Mouse (Mus musculus) intestine, embryonic 16.5 days (tissue): Measurements from ENCODE around the gene Fndc7. TPM values are rescaled to one million over a fixed set of nuclear protein-coding genes. Genes with fewer than 3 reads are reported as not detected.

Experiments
- ATAC-seq: fragments of 200-750 bp; cut with Nextera tagmentation; 2 replicates; pipeline ENCODE4 v1.8.0; 2017; ENCODE audit warnings: moderate TSS enrichment, moderate library complexity
- H3K27ac ChIP-seq: fragments of 300-500 bp; sonication (generic); 2 replicates; pipeline ENCODE4 v1.5.1; 2014; ENCODE audit warnings: mild to moderate bottlenecking, low read length
- H3K27me3 ChIP-seq: fragments of 300-500 bp; sonication (generic); replicated peaks from 2 replicates; pipeline ENCODE4 v1.6.1; 2014; ENCODE audit warnings: low read length, control low read depth, mixed read lengths; ENCODE audit not compliant: control insufficient read depth, insufficient read depth
- H3K36me3 ChIP-seq: fragments of 300-500 bp; sonication (generic); 2 replicates; pipeline ENCODE4 v1.6.1; 2014; ENCODE audit warnings: low read length, control low read depth; ENCODE audit not compliant: control insufficient read depth, insufficient read depth
- H3K4me1 ChIP-seq: fragments of 300-500 bp; sonication (generic); 2 replicates; pipeline ENCODE4 v1.6.1; 2014; ENCODE audit warnings: low read length, control low read depth, mixed read lengths; ENCODE audit not compliant: control insufficient read depth, insufficient read depth
- H3K4me2 ChIP-seq: fragments of 300-500 bp; sonication (generic); 2 replicates; pipeline ENCODE4 v1.6.1; 2014; ENCODE audit warnings: low read depth, low read length, control low read depth
- H3K4me3 ChIP-seq: fragments of 300-500 bp; sonication (generic); 2 replicates; pipeline ENCODE4 v1.5.1; 2014; ENCODE audit warnings: mild to moderate bottlenecking, low read length
- H3K9ac ChIP-seq: fragments of 300-500 bp; sonication (generic); 2 replicates; pipeline ENCODE4 v1.6.1; 2014; ENCODE audit warnings: low read depth, low read length
- H3K9me3 ChIP-seq: fragments of 300-500 bp; sonication (generic); 2 replicates; pipeline ENCODE4 v1.6.1; 2016; ENCODE audit warnings: low read length, control low read depth; ENCODE audit not compliant: control insufficient read depth
- WGBS: fragments of 180-500 bp; shearing (Covaris S2); extraction: QIAGEN DNeasy Blood & Tissue Kit; methylation state at CpG from one replicate; pipeline ENCODE4 v1.1.7; 2014; 5-methylcytosine and 5-hydroxymethylcytosine counted together
- polyA plus RNA-seq: library from polyadenylated mRNA; unstranded; fragments of >200 nt; fragmentation: Nextera tagmentation; extraction: Ambion mirVana; gene quantifications from 2 replicates; pipeline ENCODE4 v1.2.1, GENCODE M21; 2015

Gene Fndc7
- polyA plus RNA-seq, 1 experiment from 2014 or later = 0.11 TPM

DNA sequence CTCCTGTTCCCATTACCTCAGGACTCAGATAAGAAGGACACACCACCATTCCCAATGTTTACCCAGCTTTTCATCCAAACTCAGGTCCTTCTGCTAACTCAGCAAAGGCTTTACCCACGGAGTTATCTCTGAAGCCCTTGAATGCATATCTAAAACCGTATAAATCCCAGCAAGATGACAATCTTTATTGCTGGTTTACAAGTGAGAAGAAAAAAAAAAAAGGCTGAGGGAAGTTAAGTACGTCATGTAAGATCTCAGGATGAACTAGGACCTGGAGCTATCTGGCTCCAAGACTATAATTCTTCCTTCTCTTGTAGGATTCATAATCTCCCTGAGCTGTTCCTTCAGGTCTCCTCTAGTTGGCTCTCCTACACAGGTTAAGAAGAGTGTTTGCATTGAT is 38.3 kb downstream of the Fndc7 start:
- Histone ChIP-seq H3K4me1 (peaks cover 29% of the 10 kb centered on the region), H3K27me3 (no peaks in the 10 kb centered on the region), H3K4me2 (no peak overlapping the region), H3K9me3 (no peaks in the 10 kb centered on the region), H3K36me3 (no peaks in the 10 kb centered on the region), H3K9ac (no peak overlapping the region), H3K27ac (no peak overlapping the region), H3K4me3 (no peak overlapping the region)
- peak; percentile 70 for ATAC-seq
- 44% methylated on average over 3 of the region's 3 CpGs for WGBS

DNA sequence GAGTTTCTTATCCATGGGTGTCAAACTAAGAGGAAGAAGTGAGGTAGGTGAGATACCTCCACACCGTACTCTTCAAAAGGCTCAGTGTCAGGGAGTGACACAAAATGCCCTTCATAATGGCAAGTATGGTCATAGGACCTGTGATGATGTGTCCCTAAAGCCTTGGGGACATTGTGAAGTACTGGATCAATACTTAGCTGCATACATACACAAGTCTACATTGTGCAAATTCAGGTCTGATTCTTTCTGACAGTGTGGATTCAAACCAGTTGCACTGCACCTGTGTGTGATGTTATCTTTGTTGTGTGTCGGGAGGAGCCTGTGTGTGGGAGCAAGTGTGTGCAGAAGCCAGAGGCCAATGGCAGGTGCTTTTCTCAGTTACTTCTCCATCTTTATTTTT is 38.7 kb downstream of the Fndc7 start:
- Histone ChIP-seq H3K9me3 (no peaks in the 10 kb centered on the region), H3K4me3 (no peak overlapping the region), H3K27ac (peak overlapping the region; percentile 4; the same call in 1 of the 2 replicates), H3K36me3 (no peaks in the 10 kb centered on the region), H3K9ac (no peak overlapping the region), H3K27me3 (no peaks in the 10 kb centered on the region), H3K4me1 (peaks cover 27% of the 10 kb centered on the region), H3K4me2 (no peak overlapping the region)
- peak; percentile 41 for ATAC-seq
- 76% methylated on average over 2 of the region's 2 CpGs for WGBS

DNA sequence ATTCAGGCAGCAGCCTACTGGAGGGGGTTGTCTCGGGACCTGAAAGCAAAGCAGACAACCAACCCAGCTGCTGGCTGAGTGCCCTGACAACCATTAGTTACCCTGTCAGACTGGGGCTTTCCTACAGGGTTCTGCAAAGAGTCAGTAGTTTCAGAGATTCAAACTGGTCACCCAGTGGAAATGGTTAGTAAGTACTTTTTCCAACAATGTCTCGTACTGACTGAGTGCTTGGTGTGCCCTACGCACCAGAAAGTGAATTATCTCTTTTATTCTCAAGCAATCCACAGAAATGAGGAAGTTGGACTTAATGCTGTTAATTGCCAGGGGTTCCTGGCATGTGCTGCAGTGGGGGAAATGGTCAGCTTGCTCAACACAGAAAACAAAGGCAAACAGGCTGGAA is 39.3 kb downstream of the Fndc7 start:
- Histone ChIP-seq H3K9me3 (no peaks in the 10 kb centered on the region), H3K9ac (no peak overlapping the region), H3K27me3 (no peaks in the 10 kb centered on the region), H3K27ac (peak overlapping the region; percentile 14; the same call in 1 of the 2 replicates), H3K4me3 (no peak overlapping the region), H3K36me3 (no peaks in the 10 kb centered on the region), H3K4me1 (peaks cover 22% of the 10 kb centered on the region), H3K4me2 (no peak overlapping the region)
- 0 out of 2 replicates have a peak, but pooled peaks have one; percentile 12 for ATAC-seq
- 25% methylated on average over 3 of the region's 3 CpGs for WGBS

DNA sequence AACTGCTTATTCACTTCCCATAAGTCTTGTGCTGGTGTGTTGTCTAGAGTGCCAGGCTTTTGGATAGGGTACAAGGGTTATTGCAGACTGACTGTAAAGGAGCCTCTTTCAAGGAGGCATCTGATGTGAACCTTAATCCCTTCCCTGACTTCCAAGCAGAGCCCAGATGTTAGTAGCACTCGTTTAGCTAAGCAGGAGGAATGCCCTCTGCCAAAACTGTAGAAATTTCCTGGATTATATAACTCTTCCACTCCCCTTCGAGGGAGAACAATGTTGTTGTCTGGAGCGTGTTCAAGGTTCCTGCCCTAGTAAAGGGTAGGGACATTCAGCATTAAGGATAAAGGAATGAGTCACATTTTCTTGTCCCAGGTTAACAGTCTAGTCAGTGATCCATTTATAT is 43.2 kb downstream of the Fndc7 start:
- ATAC-seq = no peak
- no peaks in the 10 kb centered on the region for H3K9me3 ChIP-seq
- peaks cover 14% of the 10 kb centered on the region for H3K4me1 ChIP-seq
- H3K27ac ChIP-seq = no peak overlapping the region
- no peak overlapping the region for H3K4me2 ChIP-seq
- H3K9ac ChIP-seq = no peak overlapping the region
- no peak overlapping the region for H3K4me3 ChIP-seq
- H3K36me3 ChIP-seq = no peaks in the 10 kb centered on the region
- H3K27me3 ChIP-seq = no peaks in the 10 kb centered on the region
- WGBS = 57% methylated on average over 3 of the region's 3 CpGs

DNA sequence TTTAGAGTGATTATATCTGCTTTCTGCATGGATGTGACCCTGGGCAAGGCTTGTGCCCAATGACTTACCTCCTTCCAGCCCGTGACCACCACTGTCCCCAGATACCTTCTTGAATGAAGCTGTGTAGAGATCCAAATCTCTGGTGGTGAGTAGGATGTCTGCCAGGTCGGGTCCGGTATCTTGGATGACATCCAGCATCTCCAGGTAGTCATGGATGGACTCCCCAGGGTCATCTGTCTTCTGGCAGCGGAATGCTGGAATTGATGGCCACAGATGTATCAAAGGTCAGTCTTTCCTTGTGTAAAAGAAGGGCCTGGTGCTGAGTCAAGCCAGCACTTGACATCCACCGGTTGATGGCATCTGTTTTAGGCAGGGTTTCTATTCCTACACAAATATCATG is 45.3 kb downstream of the Fndc7 start:
- ATAC-seq = no peak
- Histone ChIP-seq H3K4me1 (no peaks in the 10 kb centered on the region), H3K4me3 (no peak overlapping the region), H3K27me3 (no peaks in the 10 kb centered on the region), H3K36me3 (no peaks in the 10 kb centered on the region), H3K27ac (no peak overlapping the region), H3K4me2 (no peak overlapping the region), H3K9ac (no peak overlapping the region), H3K9me3 (no peaks in the 10 kb centered on the region)
- 74% methylated on average over 5 of the region's 5 CpGs for WGBS

DNA sequence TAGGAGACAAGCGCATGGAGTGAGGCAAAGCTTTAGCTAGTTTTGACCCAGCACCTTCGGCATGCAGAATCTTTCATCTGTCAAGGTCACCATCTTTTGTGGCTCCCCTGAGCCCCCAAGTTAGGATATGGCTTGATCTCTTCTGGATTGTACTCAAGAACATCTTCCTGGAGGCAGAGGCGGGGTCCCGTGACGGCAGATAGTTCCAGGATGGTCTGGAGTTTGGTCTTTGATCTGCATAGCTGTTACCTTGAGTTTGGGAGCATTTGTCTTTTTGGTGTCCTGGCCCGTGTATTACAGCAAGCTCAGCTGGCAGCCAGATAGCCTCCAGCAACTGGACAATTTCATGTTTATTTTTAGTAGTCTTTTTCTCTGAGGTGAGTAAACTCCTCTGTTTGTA is 45.8 kb downstream of the Fndc7 start:
- no peak overlapping the region for H3K4me2 ChIP-seq
- H3K9ac ChIP-seq = no peak overlapping the region
- no peaks in the 10 kb centered on the region for H3K27me3 ChIP-seq
- H3K4me3 ChIP-seq = no peak overlapping the region
- H3K9me3 ChIP-seq = no peaks in the 10 kb centered on the region
- no peaks in the 10 kb centered on the region for H3K36me3 ChIP-seq
- no peak for ATAC-seq
- no peak overlapping the region for H3K27ac ChIP-seq
- 80% methylated on average over 6 of the region's 6 CpGs for WGBS
- no peaks in the 10 kb centered on the region; the same call in 1 of the 2 replicates for H3K4me1 ChIP-seq

DNA sequence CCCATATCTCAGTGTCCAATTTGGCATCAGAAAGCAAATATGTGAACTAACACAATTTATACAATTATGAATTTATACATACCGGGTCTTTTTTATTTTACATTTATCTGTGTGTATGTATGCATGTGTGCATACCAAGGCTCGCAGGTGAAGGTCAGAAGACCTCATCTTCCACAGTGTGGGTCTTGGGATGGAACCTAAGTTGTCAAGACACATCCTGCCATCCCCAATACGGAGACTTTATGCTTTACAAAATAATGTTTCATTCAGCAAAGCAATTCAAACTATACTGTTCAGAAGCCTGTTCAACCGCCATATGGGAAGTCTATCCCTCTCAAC is 49.1 kb downstream of the Fndc7 start:
- Histone ChIP-seq H3K4me2 (no peak overlapping the region), H3K27me3 (no peaks in the 10 kb centered on the region), H3K9me3 (no peaks in the 10 kb centered on the region), H3K4me3 (no peak overlapping the region), H3K4me1 (peaks cover 6% of the 10 kb centered on the region), H3K27ac (no peak overlapping the region), H3K36me3 (no peaks in the 10 kb centered on the region), H3K9ac (no peak overlapping the region)
- ATAC-seq = peak; percentile 26; the same call in 1 of the 2 replicates
- WGBS = 60% methylated on average over 4 of the region's 4 CpGs

DNA sequence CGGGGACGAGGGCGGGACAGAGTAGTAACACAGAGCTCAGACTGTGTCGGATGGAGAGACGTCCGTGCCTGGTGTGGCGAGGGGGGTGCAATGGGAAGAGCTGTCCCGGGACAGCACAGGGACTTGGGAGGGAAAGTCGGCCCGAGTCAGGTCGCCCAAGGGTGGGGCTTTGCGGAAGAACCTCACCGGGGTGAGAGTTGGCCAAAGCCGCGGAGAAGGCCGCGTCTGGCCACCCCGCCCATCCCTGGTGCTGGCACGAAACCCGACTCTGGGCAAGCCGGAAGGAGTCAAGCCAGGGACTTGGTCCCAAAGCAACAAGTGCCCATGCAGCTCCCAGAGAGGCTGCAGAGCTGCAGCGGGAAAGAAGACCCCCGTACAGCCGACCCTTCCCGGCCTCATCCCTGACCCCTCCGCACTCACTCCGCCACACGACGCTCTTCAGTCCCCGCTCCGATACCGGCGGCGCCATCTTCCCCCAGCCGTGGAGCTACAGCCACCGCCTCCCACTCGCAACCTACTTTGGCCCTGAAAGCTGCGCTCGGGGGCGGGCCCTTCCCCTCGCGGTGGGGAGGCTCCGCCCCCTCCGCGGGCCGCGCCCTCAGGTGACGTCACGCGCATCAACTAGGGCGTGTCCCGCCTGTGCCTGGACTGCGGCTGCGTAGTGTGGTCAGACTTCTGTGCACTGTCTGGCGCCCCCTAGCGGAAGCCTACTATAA is 49.6 kb downstream of the Fndc7 start, which contains the start of gene Stxbp3:
Stxbp3 (minus strand) TSS at position 527 of the 716 bp plus-strand sequence.
- no peaks in the 10 kb centered on the region for H3K36me3 ChIP-seq
- under 1% methylated on average over 53 of the region's 56 CpGs for WGBS
- peaks cover 6% of the 10 kb centered on the region for H3K4me1 ChIP-seq
- no peaks in the 10 kb centered on the region for H3K9me3 ChIP-seq
- H3K4me2 ChIP-seq = peak within 1 kb of the TSS; percentile 65
- peak within 1 kb of the TSS; percentile 81 for H3K9ac ChIP-seq
- H3K27me3 ChIP-seq = no peaks in the 10 kb centered on the region
- peak; percentile 96 for ATAC-seq
- peak within 1 kb of the TSS; percentile 81 for H3K4me3 ChIP-seq
- peak within 1 kb of the TSS; percentile 88 for H3K27ac ChIP-seq

DNA sequence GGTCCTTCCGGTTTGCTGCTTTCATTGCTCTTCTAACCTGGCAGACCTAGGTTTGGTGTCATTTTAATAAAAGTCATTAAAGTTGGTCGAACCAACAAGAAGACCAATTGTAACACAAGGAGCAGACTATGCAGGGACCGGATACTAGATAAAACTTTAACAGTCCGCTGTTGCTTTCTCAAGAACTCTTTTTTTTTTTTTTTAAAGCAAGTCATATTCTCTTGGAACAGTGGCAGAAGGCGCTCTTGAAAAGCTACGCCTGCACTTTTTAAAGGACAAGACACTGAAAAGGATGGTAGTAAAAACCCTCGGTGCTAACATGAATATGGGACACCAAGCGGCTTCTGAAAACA is 50.2 kb downstream of the Fndc7 start:
- Histone ChIP-seq H3K9ac (peak overlapping the region; percentile 81), H3K9me3 (no peaks in the 10 kb centered on the region), H3K27me3 (no peaks in the 10 kb centered on the region), H3K4me3 (peak overlapping the region; percentile 81), H3K36me3 (no peaks in the 10 kb centered on the region), H3K4me2 (peak overlapping the region; percentile 65), H3K4me1 (peaks cover 6% of the 10 kb centered on the region), H3K27ac (peak overlapping the region; percentile 88)
- 3% methylated on average over 8 of the region's 8 CpGs for WGBS
- ATAC-seq = no peak

DNA sequence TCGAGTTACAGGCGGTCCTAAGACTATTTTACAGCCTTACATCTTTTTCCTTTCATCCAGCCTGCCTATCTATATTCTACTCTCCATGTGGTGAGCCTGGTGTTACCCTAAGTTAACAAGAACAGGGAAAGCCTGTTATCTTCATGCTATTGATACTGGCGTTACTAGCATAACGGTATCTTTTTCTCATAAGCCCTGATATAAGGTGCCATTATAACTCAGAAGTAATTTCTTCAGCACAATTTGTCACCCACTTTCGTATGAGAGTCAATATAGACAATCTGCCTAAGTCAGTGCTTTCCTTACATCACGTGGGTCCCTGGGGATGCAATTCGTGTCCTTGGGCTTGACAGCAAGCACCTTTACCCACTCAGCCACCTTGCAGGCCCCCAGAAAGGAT is 50.8 kb downstream of the Fndc7 start:
- peak overlapping the region; percentile 23 for H3K4me3 ChIP-seq
- H3K27ac ChIP-seq = no peak overlapping the region
- peak overlapping the region; percentile 65 for H3K4me2 ChIP-seq
- H3K9ac ChIP-seq = no peak overlapping the region
- H3K27me3 ChIP-seq = no peaks in the 10 kb centered on the region
- peaks cover 6% of the 10 kb centered on the region for H3K4me1 ChIP-seq
- H3K36me3 ChIP-seq = no peaks in the 10 kb centered on the region
- no peaks in the 10 kb centered on the region for H3K9me3 ChIP-seq
- no peak for ATAC-seq
- WGBS = 76% methylated on average over 7 of the region's 7 CpGs
